Mouse (Mus musculus) limb, embryonic 11.5 days (tissue): ENCODE data around the gene Tbc1d16. TPM values are rescaled to one million over a fixed set of nuclear protein-coding genes. Genes with fewer than 3 reads are reported as not detected.
A peak's percentile ranks its signal among the peaks of the same experiment; 100 is the strongest.
"Not testable (repeated sequence)": the region's sequence is repeated elsewhere in the genome, so short reads cannot be mapped to it uniquely, and the experiment has no call there.

ENCODE experiments used
- ATAC-seq: fragments of 200-750 bp; cut with Nextera tagmentation; 2 replicates; pipeline ENCODE4 v1.8.0; 2017; ENCODE audit warnings: low read depth; ENCODE audit not compliant: insufficient number of reproducible peaks, low FRiP score, low TSS enrichment
- DNase-seq: peaks from one replicate; pipeline ENCODE4 v3.0.0-alpha.2; 2015; ENCODE audit warnings: low spot score
- H3K27ac ChIP-seq: fragments of 300-500 bp; sonication (generic); replicated peaks from 2 replicates; pipeline ENCODE4 v1.5.1; 2014; ENCODE audit warnings: low read depth, mild to moderate bottlenecking, low read length
- H3K27me3 ChIP-seq: fragments of 300-500 bp; sonication (generic); 2 replicates; pipeline ENCODE4 v1.6.1; 2014; ENCODE audit warnings: mild to moderate bottlenecking, low read length, mixed read lengths; ENCODE audit not compliant: control insufficient read depth, insufficient read depth
- H3K36me3 ChIP-seq: fragments of 300-500 bp; sonication (generic); 2 replicates; pipeline ENCODE4 v1.6.1; 2014; ENCODE audit warnings: mild to moderate bottlenecking, low read length, moderate library complexity, mixed read lengths; ENCODE audit not compliant: control insufficient read depth, insufficient read depth
- H3K4me1 ChIP-seq: fragments of 300-500 bp; sonication (generic); 2 replicates; pipeline ENCODE4 v1.6.1; 2014; ENCODE audit warnings: low read length, mixed read lengths; ENCODE audit not compliant: control insufficient read depth, insufficient read depth
- H3K4me2 ChIP-seq: fragments of 300-500 bp; sonication (generic); 2 replicates; pipeline ENCODE4 v1.6.1; 2014; ENCODE audit warnings: low read depth, mild to moderate bottlenecking, moderate library complexity; ENCODE audit not compliant: severe bottlenecking
- H3K4me3 ChIP-seq: fragments of 300-500 bp; sonication (generic); 2 replicates; pipeline ENCODE4 v1.5.1; 2014; ENCODE audit warnings: low read depth, low read length
- H3K9ac ChIP-seq: fragments of 300-500 bp; sonication (generic); 2 replicates; pipeline ENCODE4 v1.6.1; 2014; ENCODE audit warnings: mild to moderate bottlenecking, low read length
- H3K9me3 ChIP-seq: fragments of 300-500 bp; sonication (generic); 2 replicates; pipeline ENCODE4 v1.6.1; 2016; ENCODE audit warnings: low read length; ENCODE audit not compliant: control insufficient read depth
- WGBS: fragments of 180-500 bp; shearing (Covaris S2); extraction: QIAGEN DNeasy Blood & Tissue Kit; methylation state at CpG from one replicate; pipeline ENCODE4 v1.1.7; 2014; 5-methylcytosine and 5-hydroxymethylcytosine counted together
- polyA plus RNA-seq: library from polyadenylated mRNA; unstranded; fragments of >200 nt; fragmentation: Nextera tagmentation; extraction: Ambion mirVana; gene quantifications from 2 replicates; pipeline ENCODE4 v1.2.1, GENCODE M21; 2014

Tbc1d16 gene
- polyA plus RNA-seq, 1 experiment from 2014 or later = 10.8 TPM

DNA sequence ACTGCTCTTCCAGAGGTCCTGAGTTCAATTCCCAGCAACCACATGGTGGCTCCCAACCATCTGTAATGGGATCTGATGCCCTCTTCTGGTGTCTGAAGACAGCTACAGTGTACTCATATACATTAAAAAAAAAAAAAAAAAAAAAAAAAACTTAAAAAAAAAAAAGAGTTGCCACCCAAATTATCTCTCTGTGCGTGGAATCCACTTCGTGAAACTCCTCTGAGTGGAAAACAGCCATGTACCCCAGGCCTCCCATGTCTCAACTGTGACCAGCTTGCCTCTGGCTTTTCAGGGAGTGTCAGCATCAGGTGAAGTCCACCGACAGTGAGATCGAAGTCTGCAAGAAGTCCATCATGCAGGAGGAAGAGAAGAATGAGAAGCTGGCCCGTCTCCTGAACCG is 17.2 kb upstream of the Tbc1d16 start:
- H3K9me3 ChIP-seq, H3K27me3 ChIP-seq, H3K27ac ChIP-seq, ATAC-seq, H3K4me3 ChIP-seq, DNase-seq, H3K36me3 ChIP-seq, H3K4me1 ChIP-seq, H3K4me2 ChIP-seq, H3K9ac ChIP-seq: not testable (repeated sequence)
- WGBS = 88% methylated on average over 6 of the region's 6 CpGs

DNA sequence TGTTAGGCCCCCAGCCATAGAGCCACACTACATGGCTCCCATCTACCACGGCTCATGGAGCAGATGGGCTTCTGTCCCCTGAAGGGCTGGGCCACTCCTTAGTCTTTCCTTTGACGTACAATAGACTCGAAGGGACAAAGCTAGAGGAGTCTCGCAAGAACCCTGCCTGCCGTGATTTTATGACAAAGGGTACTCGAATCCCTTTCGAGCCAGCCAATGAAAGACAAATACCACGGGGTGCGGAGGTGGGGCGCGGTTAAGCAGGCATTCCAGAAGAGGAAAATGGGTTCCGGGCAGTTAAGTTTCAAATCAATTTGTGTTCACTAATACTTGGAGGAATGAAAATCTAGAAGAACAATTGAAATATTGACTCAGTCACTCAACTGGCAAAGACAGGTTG is 11.2 kb upstream of the Tbc1d16 start:
- Histone ChIP-seq H3K4me1 (0 out of 2 replicates have a peak, but pooled peaks cover 2% of the 10 kb centered on the region), H3K4me3 (no peak overlapping the region), H3K36me3 (no peaks in the 10 kb centered on the region), H3K4me2 (no peak overlapping the region), H3K27ac (no peak overlapping the region), H3K27me3 (no peaks in the 10 kb centered on the region), H3K9me3 (no peaks in the 10 kb centered on the region), H3K9ac (no peak overlapping the region)
- 97% methylated on average over 12 of the region's 12 CpGs for WGBS
- DNase-seq = no peak
- ATAC-seq = no peak

DNA sequence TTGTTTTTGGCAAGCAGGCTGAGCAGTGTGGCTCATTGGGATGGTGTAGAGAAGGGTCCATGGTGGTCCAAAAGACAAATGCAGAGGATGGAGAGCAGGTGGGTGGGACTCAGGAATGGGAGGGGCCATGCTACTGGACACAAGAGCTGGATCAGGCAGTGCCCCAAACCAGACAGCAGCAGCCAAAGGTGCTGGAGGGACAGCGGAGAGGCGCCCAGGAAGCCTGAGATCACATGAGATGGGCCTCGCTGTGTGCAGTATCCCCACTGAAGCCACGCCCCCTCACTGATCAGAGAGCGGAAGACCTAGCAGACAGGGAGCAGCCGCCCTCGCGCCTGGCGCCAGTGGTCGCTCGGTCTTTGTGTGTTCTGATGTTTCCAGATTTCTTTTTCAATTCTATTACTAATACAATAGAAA is 10.0 kb upstream of the Tbc1d16 start:
- H3K27me3 ChIP-seq = no peaks in the 10 kb centered on the region
- no peaks in the 10 kb centered on the region for H3K36me3 ChIP-seq
- WGBS = 21% methylated on average over 11 of the region's 11 CpGs
- H3K4me3 ChIP-seq = peak overlapping the region; percentile 12
- H3K9me3 ChIP-seq = no peaks in the 10 kb centered on the region
- H3K9ac ChIP-seq = no peak overlapping the region
- H3K27ac ChIP-seq = no peak overlapping the region
- H3K4me2 ChIP-seq = peak overlapping the region; percentile 45
- ATAC-seq (peak; percentile 58), DNase-seq (peak; percentile 52)
- H3K4me1 ChIP-seq = 0 out of 2 replicates have a peak, but pooled peaks cover 2% of the 10 kb centered on the region

DNA sequence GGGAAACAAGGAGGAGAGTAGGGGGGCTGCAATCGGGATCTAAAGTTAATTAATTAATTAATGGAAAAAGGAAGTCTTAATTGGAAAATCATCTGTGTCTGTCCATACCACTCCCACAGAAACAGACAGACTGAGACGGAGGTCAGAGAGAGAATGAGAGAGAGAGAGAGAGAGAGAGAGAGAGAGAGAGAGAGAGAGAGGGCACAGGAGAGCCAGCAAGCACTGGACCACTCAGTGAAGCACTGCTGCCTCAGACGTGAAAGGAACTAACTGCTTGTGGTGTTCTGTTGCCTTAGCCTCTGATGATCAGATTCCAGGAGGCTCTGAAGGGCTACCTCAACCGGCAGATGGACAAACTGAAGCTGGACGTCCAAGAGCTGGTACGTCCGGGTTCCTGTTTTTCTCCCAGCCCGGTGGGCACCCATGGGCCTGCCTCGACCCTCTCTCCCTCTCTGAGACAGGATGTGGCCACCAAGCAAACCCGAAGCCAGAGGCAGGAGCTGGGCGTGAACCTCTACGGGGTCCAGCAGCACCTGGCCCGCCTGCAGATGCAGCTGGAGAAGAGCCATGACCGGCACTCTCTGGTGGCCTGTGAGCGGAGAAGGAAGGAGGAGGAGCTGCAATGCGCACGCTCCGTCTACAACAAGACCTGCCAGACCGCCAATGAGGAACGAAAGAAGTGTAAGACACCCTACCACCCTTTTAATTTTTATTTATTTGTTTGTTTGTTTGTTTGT is 9.4 kb upstream of the Tbc1d16 start:
- H3K27me3 ChIP-seq = no peaks in the 10 kb centered on the region

DNA sequence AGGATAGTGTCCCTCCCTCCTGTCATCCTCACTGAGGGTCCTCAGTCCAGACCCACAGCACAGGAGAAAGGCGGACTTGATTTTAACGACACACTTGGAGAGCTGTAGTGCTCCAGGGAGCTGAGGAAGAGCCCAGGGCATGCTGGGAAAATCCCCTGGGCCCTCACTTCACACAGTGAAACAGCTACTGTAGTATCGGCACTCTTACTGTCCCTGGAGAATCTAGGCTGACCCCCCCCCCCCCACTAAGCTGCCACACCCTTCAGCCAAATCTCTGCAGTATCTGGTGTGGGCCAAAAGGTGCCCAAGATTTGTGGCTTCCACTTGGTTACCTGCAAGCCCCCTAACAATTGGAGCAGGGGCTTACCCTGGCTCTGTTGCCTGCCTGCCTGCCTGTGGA is 8.7 kb upstream of the Tbc1d16 start:
- Histone ChIP-seq H3K36me3 (no peaks in the 10 kb centered on the region), H3K4me1 (0 out of 2 replicates have a peak, but pooled peaks cover 2% of the 10 kb centered on the region), H3K4me3 (no peak overlapping the region), H3K9me3 (no peaks in the 10 kb centered on the region), H3K4me2 (no peak overlapping the region), H3K27me3 (no peaks in the 10 kb centered on the region), H3K27ac (no peak overlapping the region), H3K9ac (no peak overlapping the region)
- DNase-seq (no peak), ATAC-seq (no peak)
- 54% methylated on average over 3 of the region's 3 CpGs for WGBS

More for the DNA sequence above, 9.4 kb upstream of the Tbc1d16 start:
- H3K4me3 ChIP-seq = no peak overlapping the region; the same call in 1 of the 2 replicates
- H3K27ac ChIP-seq = no peak overlapping the region
- 32% methylated on average over 20 of the region's 20 CpGs for WGBS
- 0 out of 2 replicates have a peak, but pooled peaks cover 2% of the 10 kb centered on the region for H3K4me1 ChIP-seq
- H3K36me3 ChIP-seq = no peaks in the 10 kb centered on the region
- DNase-seq = peak; percentile 42
- peak; percentile 20; the same call in 1 of the 2 replicates for ATAC-seq
- no peak overlapping the region for H3K9ac ChIP-seq
- H3K9me3 ChIP-seq = no peaks in the 10 kb centered on the region
- H3K4me2 ChIP-seq = peak overlapping the region; percentile 45

DNA sequence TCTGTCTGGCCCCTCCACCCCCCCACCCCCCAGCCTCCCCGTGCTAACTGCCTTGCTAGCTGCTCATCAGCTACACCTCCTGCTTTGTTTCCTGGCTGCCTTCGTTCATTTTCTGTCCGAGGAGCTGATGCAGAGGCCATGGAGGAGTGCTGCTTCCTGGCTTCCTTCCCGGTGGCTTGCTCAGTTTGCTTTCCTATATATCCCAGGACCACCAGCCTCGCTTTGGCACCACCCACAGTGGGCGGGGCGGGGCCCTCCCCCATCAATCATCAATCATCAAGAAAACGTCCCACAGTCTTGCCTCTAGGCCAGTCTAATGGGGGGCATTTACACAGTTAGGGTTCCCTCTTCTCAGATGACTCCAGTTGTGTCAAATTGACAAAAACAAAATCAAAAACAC is 8.1 kb upstream of the Tbc1d16 start:
- H3K4me3 ChIP-seq = no peak overlapping the region
- DNase-seq = no peak
- no peaks in the 10 kb centered on the region for H3K27me3 ChIP-seq
- ATAC-seq = no peak
- 0 out of 2 replicates have a peak, but pooled peaks cover 2% of the 10 kb centered on the region for H3K4me1 ChIP-seq
- H3K36me3 ChIP-seq = no peaks in the 10 kb centered on the region
- H3K9me3 ChIP-seq = no peaks in the 10 kb centered on the region
- H3K4me2 ChIP-seq = no peak overlapping the region
- WGBS = 36% methylated on average over 8 of the region's 8 CpGs
- H3K27ac ChIP-seq = no peak overlapping the region
- H3K9ac ChIP-seq = no peak overlapping the region

DNA sequence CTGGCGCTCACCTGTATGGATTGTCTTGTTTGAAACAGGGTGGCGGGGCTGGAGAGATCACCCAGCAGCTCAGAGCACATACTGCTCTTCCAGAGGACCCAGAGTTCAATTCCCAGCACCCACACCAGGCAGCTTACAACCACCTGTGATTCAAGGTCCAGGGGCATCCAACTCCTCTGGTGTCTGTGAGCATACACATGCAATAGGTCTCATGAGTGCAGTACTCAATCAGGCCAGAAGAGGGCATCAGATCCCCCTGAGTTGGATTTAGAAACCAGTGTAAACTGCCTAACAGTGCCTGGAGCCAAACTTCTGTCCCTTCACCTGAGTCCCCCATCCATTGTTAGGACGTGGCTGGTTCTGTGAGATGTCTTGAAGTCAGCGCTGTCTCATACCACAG is 7.3 kb upstream of the Tbc1d16 start:
- 89% methylated on average over 4 of the region's 4 CpGs for WGBS
- DNase-seq (peak; percentile 83), ATAC-seq (no peak)
- no peaks in the 10 kb centered on the region for H3K9me3 ChIP-seq
- H3K36me3 ChIP-seq = no peaks in the 10 kb centered on the region
- no peak overlapping the region for H3K4me3 ChIP-seq
- H3K9ac ChIP-seq = no peak overlapping the region
- H3K27me3 ChIP-seq = no peaks in the 10 kb centered on the region
- no peak overlapping the region for H3K27ac ChIP-seq
- H3K4me2 ChIP-seq = no peak overlapping the region
- H3K4me1 ChIP-seq = 0 out of 2 replicates have a peak, but pooled peaks cover 2% of the 10 kb centered on the region

DNA sequence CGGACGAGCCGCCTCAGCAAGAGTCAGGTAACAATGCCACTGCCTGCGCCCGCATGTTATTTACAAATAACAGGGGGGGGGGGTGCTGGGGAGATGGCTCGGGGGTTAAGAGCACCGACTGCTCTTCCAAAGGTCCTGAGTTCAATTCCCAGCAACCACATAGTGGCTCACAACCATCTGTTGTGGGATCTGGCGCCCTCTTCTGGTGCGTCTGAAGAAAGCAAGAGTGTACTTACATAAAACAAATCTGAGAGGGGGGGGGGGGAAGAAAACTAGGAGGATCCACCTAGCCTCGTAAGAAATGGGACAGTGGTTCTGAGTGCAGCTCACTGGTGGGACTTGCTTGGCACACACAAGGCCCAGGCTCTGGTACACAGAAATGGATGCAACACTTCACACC is 6.5 kb upstream of the Tbc1d16 start:
- H3K27me3 ChIP-seq = no peaks in the 10 kb centered on the region
- no peak for ATAC-seq
- no peak overlapping the region for H3K27ac ChIP-seq
- H3K9ac ChIP-seq = no peak overlapping the region
- H3K4me1 ChIP-seq = 0 out of 2 replicates have a peak, but pooled peaks cover 2% of the 10 kb centered on the region
- no peak overlapping the region for H3K4me3 ChIP-seq
- no peaks in the 10 kb centered on the region for H3K9me3 ChIP-seq
- 92% methylated on average over 10 of the region's 10 CpGs for WGBS
- no peaks in the 10 kb centered on the region for H3K36me3 ChIP-seq
- no peak overlapping the region for H3K4me2 ChIP-seq
- no peak for DNase-seq
